Mouse (Mus musculus): ENCODE data around the gene Bad.

GRCm38 (mm10) chr19:6906199-6906598 lies 35.5 kb upstream of the Bad start:
- no peak for TF ChIP-seq GATA1 (IDR thresholded peaks at IDR 0.05; ENCODE audit: borderline replicate concordance, low read length)
- no peak for TF ChIP-seq FLI1 (IDR thresholded peaks at IDR 0.05; ENCODE audit: low read length)
